Comparison of ENCODE assay signal across 13 mouse cellular contexts in genomic region chr11:32563660-32564059, GRCm38 (mm10). TPM values are rescaled to one million over a fixed set of nuclear protein-coding genes. Genes with fewer than 3 reads are reported as not detected.
DNase-seq lines count a peak whose midpoint lies in the region; ATAC-seq and TF ChIP-seq lines count a peak whose summit lies in the region.
"Had no signal": no experiment of that assay in that cellular context is flagged by ENCODE, and none has a peak within 500 bp of the region (broad histone marks: within the 10 kb centered on the region; RNA-seq: fewer than 3 reads in every experiment).

No protein-coding gene starts in this region.

- peaks cover 54% of the 10 kb centered on the region for H3K4me1 ChIP-seq in forebrain, embryonic 10.5 days
- H3K4me1 ChIP-seq in forebrain, embryonic 13.5 days, result peaks cover 6% of the 10 kb centered on the region; the same call in 1 of the 2 replicates
- peaks cover 73% of the 10 kb centered on the region for H3K4me1 ChIP-seq in bone marrow macrophage, adult 2 months (ENCODE audit: control insufficient read depth, insufficient read depth, low read length)
- no peaks in the 10 kb centered on the region for H3K4me1 ChIP-seq in midbrain, postnatal 0 days (ENCODE audit: insufficient read depth, low read length)
- H3K4me1 ChIP-seq: embryonic facial prominence, embryonic 15.5 days had no signal

- no peak for TF ChIP-seq CTCF in bone marrow macrophage, adult 2 months (IDR thresholded peaks at IDR 0.05; ENCODE audit: low read depth, low read length)
- no peak for TF ChIP-seq CTCF in midbrain, postnatal 0 days (IDR thresholded peaks at IDR 0.05)

- intact Hi-C loops in heart, postnatal 10 days (cut with DNase I), result loop anchor here (2.0 kb wide), 1 partner anchor 29 kb away; no protein-coding TSS in a partner anchor

- no peaks in the 10 kb centered on the region for H3K9me3 ChIP-seq in forebrain, embryonic 10.5 days
- no peaks in the 10 kb centered on the region for H3K9me3 ChIP-seq in forebrain, embryonic 13.5 days (replicated peaks)
- H3K9me3 ChIP-seq in midbrain, postnatal 0 days (ENCODE audit: low read length), result no peaks in the 10 kb centered on the region
- H3K9me3 ChIP-seq: embryonic facial prominence, embryonic 15.5 days had no signal

- H3K36me3 ChIP-seq in forebrain, embryonic 10.5 days (replicated peaks), result no peaks in the 10 kb centered on the region
- no peaks in the 10 kb centered on the region for H3K36me3 ChIP-seq in forebrain, embryonic 13.5 days (ENCODE audit: poor library complexity, severe bottlenecking)
- no peaks in the 10 kb centered on the region for H3K36me3 ChIP-seq in macrophage (ENCODE audit: inconsistent target)
- no peaks in the 10 kb centered on the region for H3K36me3 ChIP-seq in midbrain, postnatal 0 days (ENCODE audit: insufficient read depth, low read length)
- H3K36me3 ChIP-seq: embryonic facial prominence, embryonic 15.5 days had no signal

- H3K4me3 ChIP-seq in forebrain, embryonic 10.5 days, result no peak overlapping the region
- H3K4me3 ChIP-seq in forebrain, embryonic 13.5 days, result no peak overlapping the region
- no peak overlapping the region for H3K4me3 ChIP-seq in bone marrow macrophage, adult 2 months (ENCODE audit: insufficient read depth, low read length)
- H3K4me3 ChIP-seq in macrophage (ENCODE audit: inconsistent target), result no peak overlapping the region
- H3K4me3 ChIP-seq in midbrain, postnatal 0 days (ENCODE audit: low read depth, low read length), result no peak overlapping the region
- H3K4me3 ChIP-seq: embryonic facial prominence, embryonic 15.5 days had no signal

- 20% methylated on average over 3 of the region's 3 CpGs for WGBS in forebrain, embryonic 10.5 days
- WGBS in forebrain, embryonic 13.5 days, result 18% methylated on average over 3 of the region's 3 CpGs
- WGBS in macrophage (ENCODE audit: missing documents), result 38% methylated on average over 3 of the region's 3 CpGs
- WGBS in midbrain, postnatal 0 days, result 40% methylated on average over 3 of the region's 3 CpGs

- no peak for ATAC-seq in forebrain, embryonic 13.5 days
- ATAC-seq in midbrain, postnatal 0 days (ENCODE audit: low FRiP score), result no peak
- ATAC-seq: forebrain, postnatal 0 days had no signal

- no peak overlapping the region for H3K9ac ChIP-seq in forebrain, embryonic 13.5 days
- no peak overlapping the region for H3K9ac ChIP-seq in midbrain, postnatal 0 days (replicated peaks; ENCODE audit: low read length, poor library complexity, severe bottlenecking)
- H3K9ac ChIP-seq: embryonic facial prominence, embryonic 15.5 days; forebrain, postnatal 0 days had no signal

- no peak for DNase-seq in forebrain, embryonic 10.5 days (ENCODE audit: extremely low spot score, low spot score)
- peak; percentile 66 for DNase-seq in 416B (ENCODE audit: low read depth)
- no peak for DNase-seq in midbrain, postnatal 0 days (ENCODE audit: low spot score)
- no peak for DNase-seq in heart, postnatal 10 days
- DNase-seq in right cerebral cortex, adult 18-20 months, result no peak
- DNase-seq: cerebellum, postnatal 10 days; forebrain, postnatal 0 days; gastrocnemius, postnatal 36 days; kidney, adult 2 months had no signal

- no peak for TF ChIP-seq POLR2A in bone marrow macrophage, adult 2 months (IDR thresholded peaks at IDR 0.05; ENCODE audit: borderline replicate concordance, low read depth, low read length)

- peaks cover 67% of the 10 kb centered on the region for H3K79me2 ChIP-seq in macrophage (ENCODE audit: inconsistent target)

- H3K4me2 ChIP-seq in forebrain, embryonic 13.5 days, result no peak overlapping the region
- H3K4me2 ChIP-seq in midbrain, postnatal 0 days (ENCODE audit: low read depth, low read length, poor library complexity, severe bottlenecking), result no peak overlapping the region
- H3K4me2 ChIP-seq: embryonic facial prominence, embryonic 15.5 days had no signal

- no peaks in the 10 kb centered on the region for H3K27me3 ChIP-seq in forebrain, embryonic 10.5 days (ENCODE audit: poor library complexity, severe bottlenecking)
- no peaks in the 10 kb centered on the region for H3K27me3 ChIP-seq in forebrain, embryonic 13.5 days
- no peaks in the 10 kb centered on the region for H3K27me3 ChIP-seq in midbrain, postnatal 0 days (ENCODE audit: insufficient read depth, low read length)
- H3K27me3 ChIP-seq: embryonic facial prominence, embryonic 15.5 days had no signal

- 0 out of 2 replicates have a peak overlapping the region, but pooled peaks have one; percentile 25 for H3K27ac ChIP-seq in forebrain, embryonic 10.5 days
- no peak overlapping the region for H3K27ac ChIP-seq in forebrain, embryonic 13.5 days
- H3K27ac ChIP-seq in bone marrow macrophage, adult 2 months (ENCODE audit: insufficient read depth, low read depth, low read length), result peak overlapping the region; percentile 14
- H3K27ac ChIP-seq in macrophage, result peak overlapping the region; percentile 80
- no peak overlapping the region for H3K27ac ChIP-seq in midbrain, postnatal 0 days (ENCODE audit: low read depth, low read length)
- H3K27ac ChIP-seq: embryonic facial prominence, embryonic 15.5 days had no signal

RNA-seq across cellular contexts. Expression of gene Stk10, which starts 30.6 kb away (rescaled TPM):
- 2.0 and 2.3 TPM in 2 replicates for polyA plus RNA-seq in forebrain, embryonic 10.5 days (2016; fragmentation: Nextera tagmentation; extraction: Ambion mirVana)
- 1.3 TPM in 2 replicates for polyA plus RNA-seq in forebrain, embryonic 13.5 days (2015; fragmentation: Nextera tagmentation; extraction: Ambion mirVana)
- 27.6 and 32.9 TPM in 2 replicates for polyA plus RNA-seq in bone marrow macrophage, adult 2 months (2012; ENCODE audit: insufficient read depth, insufficient read length, missing spikeins)
- 100 to 1,000 TPM in 1 of 26 experiments, 10 to 100 TPM in 24, 1 to 10 TPM in 1; 6.6 to 115 (median 23.7) TPM for total RNA-seq in macrophage (2018; cell fraction: chromatin; rRNA removed)
- 10 to 100 TPM in 24 of 26 experiments, 1 to 10 TPM in 2; 9.2 to 19.3 (median 16.1) TPM for total RNA-seq in macrophage (2018; cell fraction: cytosol; rRNA removed)
- 10 to 100 TPM in 25 of 26 experiments, 1 to 10 TPM in 1; 9.8 to 41.0 (median 20.4) TPM for total RNA-seq in macrophage (2018; cell fraction: nucleus; rRNA removed)
- 15.5 to 19.3 TPM (median 18.5 TPM) in 3 replicates for polyA plus RNA-seq in macrophage (2018)
- 4.7 and 9.4 TPM in 2 replicates for total RNA-seq in midbrain, postnatal 0 days (2014; rRNA removed)
- polyA plus RNA-seq in midbrain, postnatal 0 days (2015; fragmentation: Nextera tagmentation; extraction: Ambion mirVana), result 0.87 and 0.99 TPM in 2 replicates
- 10 to 100 TPM; 13.9 to 16.7 TPM for total RNA-seq in heart, postnatal 10 days (2021)

RNA-seq across cellular contexts. Expression of gene Efcab9, which starts 31.8 kb away (rescaled TPM):
- polyA plus RNA-seq in forebrain, embryonic 10.5 days (2016; fragmentation: Nextera tagmentation; extraction: Ambion mirVana), result 0.21 and 0.25 TPM in 2 replicates
- 0.27 and 0.33 TPM in 2 replicates for polyA plus RNA-seq in forebrain, embryonic 13.5 days (2015; fragmentation: Nextera tagmentation; extraction: Ambion mirVana)
- not detected in 2 replicates for polyA plus RNA-seq in bone marrow macrophage, adult 2 months (2012; ENCODE audit: insufficient read depth, insufficient read length, missing spikeins)
- total RNA-seq in macrophage (2018; cell fraction: chromatin; rRNA removed), result not detected
- total RNA-seq in macrophage (2018; cell fraction: cytosol; rRNA removed), result under 1 TPM in 5 of 26 experiments, not detected in 21; 0.22 to 0.54 (median 0.29) TPM
- 1 to 10 TPM in 1 of 26 experiments, not detected in 25; 1.3 TPM for total RNA-seq in macrophage (2018; cell fraction: nucleus; rRNA removed)
- not detected in 3 replicates for polyA plus RNA-seq in macrophage (2018)
- total RNA-seq in midbrain, postnatal 0 days (2014; rRNA removed), result not detected in 2 replicates
- polyA plus RNA-seq in midbrain, postnatal 0 days (2015; fragmentation: Nextera tagmentation; extraction: Ambion mirVana), result not detected in 2 replicates
- under 1 TPM in 1 of 2 experiments, not detected in 1; 0.69 TPM for total RNA-seq in heart, postnatal 10 days (2021)
- total RNA-seq: forebrain, postnatal 0 days had no signal
- polyA plus RNA-seq: embryonic facial prominence, embryonic 15.5 days; kidney, adult 2 months had no signal

Comparison
In these comparisons a context has a peak if more than half of its experiments do, and no peak if none do; other contexts are left out.
1. H3K27ac ChIP-seq: peak in forebrain, embryonic 10.5 days (single experiment), bone marrow macrophage, adult 2 months (single experiment) and macrophage (single experiment); none in forebrain, embryonic 13.5 days (single experiment) and midbrain, postnatal 0 days (single experiment).